Mouse (Mus musculus) heart, adult 9 months (tissue): ENCODE measurements around the gene Ifit3b.
"Not testable (repeated sequence)": the region's sequence is repeated elsewhere in the genome, so short reads cannot be mapped to it uniquely, and the experiment has no call there.

Experiments used
- DNase-seq, 2 experiments: peaks; one replicate each; pipeline ENCODE4 v3.0.0; 2022; ENCODE audit warnings: low spot score in 2 of 2

The Ifit3b gene

DNA sequence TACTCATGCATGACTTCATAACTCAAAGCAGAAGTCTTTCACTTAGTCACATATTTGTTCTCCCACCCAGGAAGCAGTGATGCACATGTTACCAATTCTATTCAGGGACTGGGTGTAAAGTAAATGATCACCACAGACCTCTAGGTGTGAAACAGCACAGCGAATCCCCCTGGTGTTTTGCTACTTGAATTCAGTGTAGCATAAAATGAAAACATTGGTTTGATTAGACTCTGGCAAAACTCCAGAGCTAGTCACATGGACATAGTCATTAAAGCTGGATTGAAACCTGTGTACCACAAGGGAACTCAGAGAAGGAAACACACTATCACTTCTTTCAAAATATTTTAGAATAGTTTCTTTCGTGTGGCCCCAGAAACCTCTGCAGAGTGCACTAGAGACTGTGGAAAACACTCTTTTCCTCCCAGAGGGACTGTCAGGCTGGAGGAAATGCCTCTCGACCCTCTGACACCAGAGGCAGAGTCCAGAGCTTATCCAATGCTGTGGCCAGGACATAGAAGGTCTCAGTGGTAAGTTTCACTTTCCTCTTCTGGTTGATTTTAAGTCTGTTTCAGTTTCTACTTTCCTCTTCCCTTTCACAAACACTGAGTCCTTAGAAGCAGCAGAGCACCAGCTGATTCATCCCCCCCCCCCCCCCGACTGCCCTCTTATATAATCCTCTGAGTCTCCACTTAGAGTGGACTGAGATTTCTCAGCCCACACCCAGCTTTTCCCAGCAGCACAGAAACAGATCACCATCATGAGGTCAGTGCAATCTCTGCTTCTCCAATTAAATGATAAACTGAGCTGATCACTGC is at the start of gene Ifit3b:
TSS of gene Ifit3b (plus strand) at position 734 of the 815 bp plus-strand sequence.
- DNase-seq: peak; percentile 77 to 83

DNA sequence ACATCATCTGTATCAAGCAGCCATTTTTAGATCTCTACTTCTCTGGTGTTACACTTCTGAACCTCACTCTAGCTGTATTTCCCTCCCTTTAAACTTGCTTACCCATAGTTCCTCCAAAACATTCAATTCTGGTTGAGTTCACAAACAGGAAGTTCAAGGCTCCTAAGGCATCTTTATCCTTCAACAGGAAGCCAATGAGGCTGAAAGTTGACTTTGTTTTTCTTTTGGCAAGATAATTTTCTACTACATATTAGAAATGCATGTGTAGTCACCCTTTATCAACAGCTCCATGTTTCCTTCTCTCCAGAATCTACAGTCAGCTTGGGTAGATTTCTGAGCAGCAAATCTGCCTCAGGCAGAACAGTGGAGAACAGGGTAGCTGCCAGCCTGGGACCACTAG is 45.2 kb upstream of the Ifit3b start:
- DNase-seq: no peak

- DNase-seq: no peak
These were observed 41.5 kb upstream of the Ifit3b start for GRCm38 (mm10) chr19:34566178-34566784.

DNA sequence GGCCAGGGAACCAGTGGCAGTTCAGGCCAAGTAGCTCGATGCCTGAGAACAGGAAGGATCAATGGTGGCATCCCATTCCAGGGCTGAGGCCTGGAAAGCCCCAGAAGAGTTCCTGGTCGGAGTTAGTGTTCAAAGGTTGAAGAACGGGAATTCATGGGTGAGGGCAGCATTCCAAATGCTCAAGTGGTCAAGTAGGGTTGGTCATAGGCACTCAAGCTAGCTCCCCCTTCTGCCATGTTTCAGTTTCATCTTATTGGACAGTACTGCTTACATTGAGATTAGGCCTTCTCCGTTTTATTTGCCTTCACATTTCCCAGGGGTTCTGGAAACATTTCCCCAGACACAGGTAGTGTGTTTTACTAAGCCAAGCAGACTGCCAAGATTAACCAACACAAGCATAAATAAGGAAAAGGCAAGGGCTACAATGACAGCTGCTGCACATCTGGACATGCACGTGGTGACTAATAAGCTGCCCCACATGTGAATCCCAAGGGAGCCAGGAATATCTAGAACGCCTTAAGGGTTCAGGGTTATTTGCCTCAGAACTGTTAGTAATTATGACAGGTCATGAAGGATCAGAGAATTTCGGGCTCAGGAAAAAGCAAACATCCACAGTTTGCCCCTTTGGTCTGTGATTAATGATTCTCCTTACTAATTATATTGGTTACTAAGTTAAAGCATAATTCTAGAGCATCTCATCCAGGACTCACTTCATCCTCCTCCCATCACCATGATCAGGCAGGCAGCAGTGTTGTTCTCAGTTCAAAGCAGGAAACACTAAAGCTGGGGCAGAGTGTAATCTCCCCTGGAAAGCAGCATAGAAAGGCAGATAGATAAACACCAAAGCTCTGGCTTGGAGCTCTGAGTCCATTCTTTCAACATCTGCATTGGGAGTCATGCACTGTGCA is 38.5 kb upstream of the Ifit3b start:
- DNase-seq: no peak

DNA sequence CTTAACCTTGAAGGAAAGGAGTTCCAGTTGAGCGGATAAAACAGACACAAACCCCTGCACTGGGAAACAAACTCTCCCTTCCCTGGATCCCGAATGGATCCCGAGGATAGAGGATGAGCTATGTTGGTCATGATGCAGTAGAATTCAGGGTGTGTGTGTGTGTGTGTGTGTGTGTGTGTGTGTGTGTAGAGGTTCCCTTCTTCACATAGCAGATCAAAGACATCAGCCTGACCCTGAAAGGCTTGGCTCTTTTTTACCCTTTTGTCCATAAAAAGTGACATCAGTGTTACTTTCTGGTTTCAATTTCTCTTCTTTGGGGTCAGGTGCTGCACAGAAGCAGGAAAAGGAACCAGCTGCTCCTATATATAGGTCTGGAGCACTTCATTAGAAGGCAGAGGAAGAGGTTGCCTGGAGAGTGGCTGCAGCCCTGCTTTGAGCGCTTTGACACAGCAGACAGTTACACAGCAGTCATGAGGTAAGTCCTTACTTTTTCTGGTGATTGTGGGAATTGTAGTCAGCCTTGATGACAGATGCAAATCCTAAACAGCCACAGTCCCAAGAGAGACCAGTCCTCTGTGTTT is 37.8 kb upstream of the Ifit3b start:
- DNase-seq: no peak

GRCm38 (mm10) chr19:34571080-34571479 is 36.7 kb upstream of the Ifit3b start:
- DNase-seq: no peak

GRCm38 (mm10) chr19:34573650-34574049 is 34.1 kb upstream of the Ifit3b start:
- no peak for DNase-seq

- DNase-seq: no peak
These were observed 30.6 kb upstream of the Ifit3b start for GRCm38 (mm10) chr19:34577121-34577520.

GRCm38 (mm10) chr19:34582696-34583095 is 25.1 kb upstream of the Ifit3b start:
- not testable (repeated sequence) for DNase-seq

DNA sequence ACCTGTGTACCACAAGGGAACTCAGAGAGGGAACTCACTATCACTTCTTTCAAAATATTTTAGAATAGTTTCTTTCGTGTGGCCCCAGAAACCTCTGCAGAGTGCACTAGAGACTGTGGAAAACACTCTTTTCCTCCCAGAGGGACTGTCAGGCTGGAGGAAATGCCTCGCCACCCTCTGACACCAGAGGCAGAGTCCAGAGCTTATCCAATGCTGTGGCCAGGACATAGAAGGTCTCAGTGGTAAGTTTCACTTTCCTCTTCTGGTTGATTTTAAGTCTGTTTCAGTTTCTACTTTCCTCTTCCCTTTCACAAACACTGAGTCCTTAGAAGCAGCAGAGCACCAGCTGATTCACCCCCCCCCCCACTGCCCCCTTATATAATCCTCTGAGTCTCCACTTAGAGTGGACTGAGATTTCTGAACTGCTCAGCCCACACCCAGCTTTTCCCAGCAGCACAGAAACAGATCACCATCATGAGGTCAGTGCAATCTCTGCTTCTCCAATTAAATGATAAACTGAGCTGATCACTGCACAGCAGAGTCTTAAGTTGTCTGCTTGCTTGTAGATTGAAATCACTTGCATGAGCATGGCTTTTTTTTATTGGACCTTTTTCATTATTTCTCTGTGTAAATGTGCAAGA is 24.5 kb upstream of the Ifit3b start, which contains the start of gene Ifit3:
TSS of gene Ifit3 (plus strand) at position 406 of the 641 bp plus-strand sequence.
- DNase-seq: peak; percentile 57 to 58

GRCm38 (mm10) chr19:34585740-34586458 is 21.9 kb upstream of the Ifit3b start:
- not testable (repeated sequence) for DNase-seq

DNA sequence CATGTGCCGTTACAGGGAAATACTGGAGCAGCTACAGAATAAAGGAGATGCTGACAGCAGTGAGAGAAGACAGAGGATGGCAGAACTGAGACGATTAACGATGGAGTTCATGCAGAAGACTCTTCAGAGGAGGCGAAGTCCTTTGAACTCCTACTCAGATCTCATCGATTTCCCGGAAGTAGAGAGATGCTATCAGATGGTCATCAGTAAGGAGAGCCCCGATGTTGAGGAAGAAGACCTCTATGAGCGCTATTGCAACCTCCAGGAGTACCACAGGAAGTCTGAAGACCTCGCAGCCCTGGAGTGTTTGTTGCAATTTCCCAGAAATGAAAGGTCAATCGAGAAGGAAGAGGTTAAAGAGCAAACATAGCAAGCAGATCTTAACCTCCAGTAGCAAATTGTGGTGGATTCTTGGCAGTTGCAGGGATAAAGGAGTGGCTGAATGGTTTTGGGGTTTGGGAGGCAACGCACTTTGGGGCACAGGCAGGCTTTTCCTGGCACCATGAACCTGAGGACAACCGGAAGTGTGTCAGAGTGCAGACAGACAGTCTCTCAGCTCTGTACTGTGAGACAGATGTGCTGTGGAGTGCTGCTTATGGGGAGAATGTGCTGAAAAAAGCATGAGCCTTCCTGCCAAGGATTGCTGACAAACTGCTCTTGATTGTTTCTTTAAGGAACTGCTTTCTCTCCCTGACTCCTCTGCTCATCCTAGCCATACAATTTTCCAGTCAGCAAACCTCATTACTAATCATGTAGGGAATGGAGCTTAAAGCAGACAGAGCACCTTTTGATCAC is 19.7 kb upstream of the Ifit3b start:
- not testable (repeated sequence) for DNase-seq

DNA sequence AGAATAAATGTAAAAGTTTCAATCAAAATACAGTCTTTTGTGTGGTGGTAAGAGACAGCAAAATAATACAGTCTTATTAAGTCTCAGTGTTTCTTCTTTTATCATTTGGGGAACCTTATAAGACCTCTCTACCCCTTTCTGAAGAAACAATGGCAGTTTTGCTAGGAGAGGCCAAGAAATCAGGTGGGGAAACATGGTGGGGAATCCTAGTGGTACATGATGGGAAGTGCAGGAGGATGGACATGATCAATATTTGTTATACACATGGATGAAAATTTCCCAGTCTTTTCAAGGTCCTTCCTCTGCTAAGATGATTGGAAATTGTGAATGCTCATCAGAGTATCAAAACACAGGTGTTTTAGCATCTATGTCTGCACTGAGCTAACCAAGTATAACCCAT is 18.8 kb upstream of the Ifit3b start:
- no peak for DNase-seq

- DNase-seq: no peak
These were observed 14.3 kb upstream of the Ifit3b start for GRCm38 (mm10) chr19:34593456-34593855.

DNA sequence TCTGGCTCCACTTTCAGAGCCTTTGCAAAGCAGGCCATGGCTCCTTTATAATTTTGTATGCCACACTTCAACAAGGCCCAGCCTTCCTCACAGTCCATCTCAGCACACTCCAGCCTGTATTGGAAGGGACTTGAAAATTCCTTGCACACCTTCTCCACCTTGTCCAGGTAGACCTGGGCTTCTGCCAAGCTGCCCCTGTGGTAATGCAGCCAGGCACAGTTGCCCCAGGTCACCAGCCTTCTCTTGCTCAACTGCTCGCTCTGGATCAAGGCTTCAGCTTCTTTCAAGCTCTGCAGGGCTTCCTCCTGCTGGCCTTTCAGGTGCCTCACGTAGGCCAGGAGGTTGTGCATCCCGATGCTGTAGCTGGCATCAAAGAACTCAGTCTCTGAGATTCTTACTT is 13.2 kb upstream of the Ifit3b start:
- not testable (repeated sequence) for DNase-seq

GRCm38 (mm10) chr19:34596811-34597210 is 11.0 kb upstream of the Ifit3b start:
- no peak for DNase-seq

DNA sequence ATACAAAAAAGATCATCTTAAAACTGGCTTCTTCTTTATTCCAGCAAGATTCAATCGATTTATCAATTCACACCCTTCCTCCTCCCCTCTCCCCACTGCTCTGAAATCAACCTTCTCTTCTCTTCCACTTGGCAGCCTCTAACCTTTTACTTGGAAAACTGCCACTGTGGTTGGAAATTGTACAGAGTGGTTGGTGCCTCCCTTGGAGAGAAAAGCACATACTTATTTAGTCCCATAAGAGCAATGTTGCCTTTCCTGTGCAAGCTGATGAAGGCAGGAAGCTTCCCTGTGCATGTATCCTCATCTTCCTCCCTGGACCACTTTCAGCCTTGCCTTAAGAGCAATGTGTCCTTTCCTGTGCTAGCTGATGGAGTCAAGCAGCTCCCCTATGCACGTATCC is 9.4 kb upstream of the Ifit3b start:
- DNase-seq: peak; percentile 51 to 81

GRCm38 (mm10) chr19:34599250-34599649 is 8.5 kb upstream of the Ifit3b start:
- not testable (repeated sequence) for DNase-seq

GRCm38 (mm10) chr19:34601888-34602287 is 5.9 kb upstream of the Ifit3b start, which contains the start of gene Ifit1bl1:
Gene Ifit1bl1, minus strand, starts transcription at chr19:34601956.
- DNase-seq: not testable (repeated sequence)

DNA sequence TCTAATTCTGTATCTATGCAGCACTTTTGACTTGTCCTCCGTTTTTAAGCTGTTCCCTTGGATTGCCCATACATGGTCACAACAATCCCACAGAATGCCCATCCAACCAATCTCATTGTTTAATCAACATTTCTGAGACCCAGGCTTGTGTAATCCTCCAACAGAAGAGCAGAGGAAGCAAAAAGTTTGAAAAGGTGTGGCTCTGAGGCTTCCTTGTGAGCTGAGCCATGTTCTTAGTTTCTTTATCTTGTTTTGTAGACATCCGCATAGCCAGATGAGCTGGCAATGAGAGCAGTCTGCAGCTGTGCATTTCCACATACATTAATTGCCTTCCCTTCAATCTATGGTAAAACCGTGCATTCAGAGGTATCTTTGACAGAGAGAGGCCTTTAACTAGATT is 2.3 kb upstream of the Ifit3b start:
- no peak for DNase-seq
